Comparison of ENCODE assay signal across 9 mouse cellular contexts in the genomic region with DNA sequence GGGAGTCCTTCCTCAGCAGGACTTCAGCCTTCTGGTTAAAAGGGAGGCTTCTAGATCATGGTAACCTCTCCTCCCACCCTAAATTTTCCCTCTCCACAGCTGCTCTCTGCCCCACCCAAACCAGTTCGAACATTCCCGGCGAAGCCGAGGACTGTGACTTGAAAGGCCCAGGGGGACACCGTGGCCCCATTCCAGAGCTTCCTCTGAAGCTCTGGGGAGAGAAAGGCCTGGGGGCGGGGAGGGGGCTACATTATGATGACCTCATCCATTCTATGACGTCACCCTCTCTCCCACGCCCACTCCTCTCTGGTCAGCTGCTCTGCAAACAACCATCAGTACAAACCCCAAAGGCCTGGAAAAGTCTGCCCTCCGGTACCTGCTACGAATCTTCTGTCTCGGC. TPM values are rescaled to one million over a fixed set of nuclear protein-coding genes. Genes with fewer than 3 reads are reported as not detected.
A peak's percentile ranks its signal among the peaks of the same experiment; 100 is the strongest.
DNase-seq lines count a peak whose midpoint lies in the region; ATAC-seq and TF ChIP-seq lines count a peak whose summit lies in the region.
"Had no signal": no experiment of that assay in that cellular context is flagged by ENCODE, and none has a peak within 500 bp of the region (broad histone marks: within the 10 kb centered on the region; RNA-seq: fewer than 3 reads in every experiment).

A gene (plus strand): TSS at position 303 of the 400 bp plus-strand sequence.

- intact Hi-C loops in gastrocnemius, adult 2 months (cut with DNase I) = loop anchor here (10.0 kb wide), 1 partner anchor 238 kb away; no protein-coding TSS in a partner anchor

- H3K4me1 ChIP-seq in G1E (ENCODE audit: insufficient read depth, low read depth, low read length) = peaks cover 22% of the 10 kb centered on the region
- peaks cover 12% of the 10 kb centered on the region for H3K4me1 ChIP-seq in hindbrain, embryonic 11.5 days (replicated peaks; ENCODE audit: control insufficient read depth, insufficient read depth, low read length)
- H3K4me1 ChIP-seq in midbrain, embryonic 11.5 days (ENCODE audit: control insufficient read depth, insufficient read depth, low read length) = peaks cover 10% of the 10 kb centered on the region; the same call in 1 of the 2 replicates

- 83% methylated on average over 11 of the region's 11 CpGs for WGBS in hindbrain, embryonic 11.5 days
- 86% methylated on average over 11 of the region's 11 CpGs for WGBS in midbrain, embryonic 11.5 days

- H3K36me3 ChIP-seq in G1E (replicated peaks) = peaks cover 27% of the 10 kb centered on the region
- H3K36me3 ChIP-seq in hindbrain, embryonic 11.5 days (ENCODE audit: control insufficient read depth, insufficient read depth, low read length) = no peaks in the 10 kb centered on the region
- H3K36me3 ChIP-seq in midbrain, embryonic 11.5 days (ENCODE audit: control insufficient read depth, insufficient read depth, low read length) = no peaks in the 10 kb centered on the region

- no peak for DNase-seq in gastrocnemius, adult 2 months
- no peak for DNase-seq in gastrocnemius, postnatal 25 days
- DNase-seq in G1E (ENCODE audit: low spot score) = no peak
- DNase-seq in hindbrain, embryonic 11.5 days (ENCODE audit: low spot score) = no peak
- DNase-seq in midbrain, embryonic 11.5 days (ENCODE audit: low spot score, missing footprints) = no peak
- DNase-seq in cerebellum, postnatal 36 days = no peak
- DNase-seq in urinary bladder, adult 18-20 months (ENCODE audit: low spot score in 2 of 2) = no peak
- no peak for DNase-seq in thymus, adult 18-20 months
- DNase-seq: adrenal gland, postnatal 14 days had no signal

- no peaks in the 10 kb centered on the region for H3K9me3 ChIP-seq in G1E (replicated peaks)
- H3K9me3 ChIP-seq in hindbrain, embryonic 11.5 days (ENCODE audit: control insufficient read depth, low read length) = no peaks in the 10 kb centered on the region
- no peaks in the 10 kb centered on the region for H3K9me3 ChIP-seq in midbrain, embryonic 11.5 days (ENCODE audit: control insufficient read depth, low read length)

- H3K27ac ChIP-seq in gastrocnemius, adult 2 months = peak within 1 kb of the TSS; percentile 43
- H3K27ac ChIP-seq in hindbrain, embryonic 11.5 days (ENCODE audit: low read depth, low read length) = no peak within 1 kb of the TSS
- no peak within 1 kb of the TSS for H3K27ac ChIP-seq in midbrain, embryonic 11.5 days (ENCODE audit: low read depth, low read length)

- peaks cover 24% of the 10 kb centered on the region for H3K27me3 ChIP-seq in G1E (ENCODE audit: insufficient read depth, low read length)
- no peaks in the 10 kb centered on the region for H3K27me3 ChIP-seq in hindbrain, embryonic 11.5 days (ENCODE audit: control insufficient read depth, insufficient read depth, low read length)
- peaks cover 23% of the 10 kb centered on the region for H3K27me3 ChIP-seq in midbrain, embryonic 11.5 days (ENCODE audit: control insufficient read depth, insufficient read depth, low read length)

- H3K4me3 ChIP-seq in gastrocnemius, adult 2 months = peak within 1 kb of the TSS; percentile 64
- H3K4me3 ChIP-seq in G1E (ENCODE audit: low read depth, low read length) = peak within 1 kb of the TSS; percentile 47; the same call in 1 of the 2 replicates
- H3K4me3 ChIP-seq in hindbrain, embryonic 11.5 days (ENCODE audit: low read depth, low read length) = peak within 1 kb of the TSS; percentile 21; the same call in 1 of the 2 replicates
- H3K4me3 ChIP-seq in midbrain, embryonic 11.5 days (ENCODE audit: low read depth, low read length) = 0 out of 2 replicates have a peak within 1 kb of the TSS, but pooled peaks have one; percentile 1

- no peak for TF ChIP-seq CTCF in gastrocnemius, adult 2 months (IDR thresholded peaks at IDR 0.05)
- TF ChIP-seq CTCF in G1E (IDR thresholded peaks at IDR 0.05; ENCODE audit: low read depth, low read length) = no peak

- no peak for ATAC-seq in G1E (ENCODE audit: extremely low read depth, insufficient number of reproducible peaks, low FRiP score, poor library complexity, severe bottlenecking)
- ATAC-seq in hindbrain, embryonic 11.5 days (ENCODE audit: low FRiP score) = no peak
- no peak for ATAC-seq in midbrain, embryonic 11.5 days (ENCODE audit: low FRiP score)

- H3K4me2 ChIP-seq in hindbrain, embryonic 11.5 days (replicated peaks; ENCODE audit: low read depth, low read length) = peak within 1 kb of the TSS; percentile 58
- H3K4me2 ChIP-seq in midbrain, embryonic 11.5 days = peak within 1 kb of the TSS; percentile 41

- peak within 1 kb of the TSS; percentile 71 for H3K9ac ChIP-seq in hindbrain, embryonic 11.5 days (ENCODE audit: low read depth, low read length)
- peak within 1 kb of the TSS; percentile 55 for H3K9ac ChIP-seq in midbrain, embryonic 11.5 days (ENCODE audit: low read length)

RNA-seq across cellular contexts. Expression of the gene that starts here (rescaled TPM):
- not detected for total RNA-seq in gastrocnemius, adult 2 months (2021)
- not detected for total RNA-seq in gastrocnemius, postnatal 25 days (2021)
- total RNA-seq in G1E (2014; fragmentation: Nextera tagmentation) = not detected in 2 replicates
- not detected in 2 replicates for total RNA-seq in G1E (2017)
- polyA plus RNA-seq in G1E (2012) = not detected in 2 replicates
- polyA plus RNA-seq in hindbrain, embryonic 11.5 days (2014; fragmentation: Nextera tagmentation; extraction: Ambion mirVana) = 0.17 TPM in 1 of 2 replicates, not detected in the other
- polyA plus RNA-seq in midbrain, embryonic 11.5 days (2014; fragmentation: Nextera tagmentation; extraction: Ambion mirVana) = not detected in 2 replicates
- total RNA-seq: adrenal gland, postnatal 14 days had no signal

Comparison
In these comparisons a context has a peak if more than half of its experiments do, and no peak if none do; other contexts are left out.
1. H3K4me3 ChIP-seq: peak in every context shown above with its lines; median percentile 64 in gastrocnemius, adult 2 months; 47 in G1E; 21 in hindbrain, embryonic 11.5 days; 1 in midbrain, embryonic 11.5 days.